Mouse (Mus musculus) lung, adult 2 months (tissue): Measurements from ENCODE around the gene Podnl1. TPM values are rescaled to one million over a fixed set of nuclear protein-coding genes. Genes with fewer than 3 reads are reported as not detected.

Source experiments
- DNase-seq: peaks from one replicate; pipeline ENCODE4 v3.0.0; 2022
- H3K4me1 ChIP-seq: fragments of 200-500 bp; 2 replicates; pipeline ENCODE4 v1.6.1; 2011; ENCODE audit warnings: low read length; ENCODE audit not compliant: control insufficient read depth, insufficient read depth
- H3K4me3 ChIP-seq: fragments of 200-500 bp; replicated peaks from 2 replicates; pipeline ENCODE3; 2011; ENCODE audit warnings: low read depth, mild to moderate bottlenecking, control low read depth, low read length; ENCODE audit errors: extremely low read depth
- CTCF ChIP-seq: fragments of 200-500 bp; IDR thresholded peaks from 2 replicates; pipeline ENCODE4 v1.5.1; 2011; ENCODE audit warnings: mild to moderate bottlenecking, low read length, control low read depth; ENCODE audit not compliant: insufficient read depth
- POLR2A ChIP-seq: fragments of 200-500 bp; IDR thresholded peaks from 2 replicates; pipeline ENCODE4 v1.6.1; 2011; ENCODE audit warnings: low read depth, mild to moderate bottlenecking, control low read depth, low read length, borderline replicate concordance; ENCODE audit errors: extremely low read depth
- WGBS: fragments of 180-500 bp; shearing (Covaris S2); methylation state at CpG from one replicate; pipeline ENCODE4 v1.1.7; 2018; 5-methylcytosine and 5-hydroxymethylcytosine counted together
- polyA plus RNA-seq: library from polyadenylated mRNA; depleted of rRNA; stranded (reverse); fragments of >200 nt; gene quantifications from 2 replicates; pipeline ENCODE4 v1.2.3, GENCODE M21; 2012; rRNA removed

The Podnl1 gene
- 1.8 and 2.4 TPM in 2 replicates for polyA plus RNA-seq

DNA sequence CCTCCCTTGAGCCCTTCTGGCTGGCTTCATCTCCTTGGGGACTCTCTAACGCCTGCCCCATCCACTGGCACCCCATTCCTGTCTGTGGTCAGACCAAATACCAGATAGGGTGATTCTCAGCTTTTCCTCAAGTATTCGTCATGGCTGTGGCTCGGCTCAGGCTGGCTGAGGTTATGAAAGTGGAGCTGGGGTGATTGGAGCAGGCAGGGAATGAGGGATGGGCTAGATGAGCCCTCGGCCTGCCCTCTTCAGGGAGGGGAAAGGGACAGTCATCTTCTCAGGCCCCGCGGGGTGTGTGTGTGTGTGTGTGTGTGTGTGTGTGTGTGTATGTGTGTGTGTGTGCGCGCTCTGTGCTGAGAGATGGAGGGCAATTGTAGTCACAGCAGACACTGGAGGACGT lies at the start of gene Podnl1:
Gene Podnl1 (plus strand): TSS at position 334 of the 400 bp plus-strand sequence.
- no peaks in the 10 kb centered on the region for H3K4me1 ChIP-seq
- DNase-seq = no peak
- TF ChIP-seq CTCF (no peak), POLR2A (no peak)
- no peak within 1 kb of the TSS for H3K4me3 ChIP-seq
- WGBS = 54% methylated on average over 9 of the region's 9 CpGs

GRCm38 (mm10) chr8:84076412-84076811 lies 49.4 kb upstream of the Podnl1 start:
- 86% methylated on average over 1 of the region's 1 CpGs for WGBS
- TF ChIP-seq POLR2A (no peak), CTCF (no peak)
- peaks cover 12% of the 10 kb centered on the region for H3K4me1 ChIP-seq
- no peak overlapping the region for H3K4me3 ChIP-seq
- DNase-seq = no peak

DNA sequence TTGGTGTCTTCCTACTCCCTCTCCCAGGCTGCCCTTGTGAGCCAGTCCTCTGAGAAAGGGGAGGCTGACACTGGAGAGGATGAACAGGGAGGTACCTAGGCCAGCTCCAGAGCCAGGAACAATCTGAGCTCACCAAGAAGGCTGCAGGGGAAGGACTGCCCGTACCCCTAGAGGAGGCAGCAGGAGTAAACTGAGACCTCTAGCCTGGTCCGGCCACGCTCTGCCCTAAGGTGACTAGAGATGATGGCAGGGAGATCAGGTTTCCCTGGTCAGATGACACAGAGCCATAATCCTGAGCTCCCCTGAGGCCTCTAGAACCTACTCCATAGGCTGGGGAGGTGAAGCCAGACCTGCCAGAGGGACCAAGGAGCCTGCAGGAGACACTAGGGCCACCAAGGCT lies 48.9 kb upstream of the Podnl1 start:
- Histone ChIP-seq H3K4me3 (no peak overlapping the region), H3K4me1 (peaks cover 12% of the 10 kb centered on the region)
- WGBS = 95% methylated on average over 3 of the region's 3 CpGs
- no peak for DNase-seq
- TF ChIP-seq CTCF (no peak), POLR2A (no peak)

GRCm38 (mm10) chr8:84079206-84079605 lies 46.6 kb upstream of the Podnl1 start:
- Histone ChIP-seq H3K4me1 (peaks cover 3% of the 10 kb centered on the region; the same call in 1 of the 2 replicates), H3K4me3 (no peak overlapping the region)
- WGBS = 64% methylated on average over 5 of the region's 5 CpGs
- peak; percentile 38 for DNase-seq
- TF ChIP-seq POLR2A = no peak
- TF ChIP-seq CTCF = no peak

- no peak for TF ChIP-seq POLR2A
- TF ChIP-seq CTCF = no peak
- H3K4me1 ChIP-seq = peaks cover 3% of the 10 kb centered on the region; the same call in 1 of the 2 replicates
- DNase-seq = peak; percentile 18
- no peak overlapping the region for H3K4me3 ChIP-seq
- 45% methylated on average over 8 of the region's 8 CpGs for WGBS
Measured at GRCm38 (mm10) chr8:84083829-84084241, 42.0 kb upstream of the Podnl1 start.

GRCm38 (mm10) chr8:84084341-84085115 lies 41.3 kb upstream of the Podnl1 start:
- DNase-seq = no peak

DNA sequence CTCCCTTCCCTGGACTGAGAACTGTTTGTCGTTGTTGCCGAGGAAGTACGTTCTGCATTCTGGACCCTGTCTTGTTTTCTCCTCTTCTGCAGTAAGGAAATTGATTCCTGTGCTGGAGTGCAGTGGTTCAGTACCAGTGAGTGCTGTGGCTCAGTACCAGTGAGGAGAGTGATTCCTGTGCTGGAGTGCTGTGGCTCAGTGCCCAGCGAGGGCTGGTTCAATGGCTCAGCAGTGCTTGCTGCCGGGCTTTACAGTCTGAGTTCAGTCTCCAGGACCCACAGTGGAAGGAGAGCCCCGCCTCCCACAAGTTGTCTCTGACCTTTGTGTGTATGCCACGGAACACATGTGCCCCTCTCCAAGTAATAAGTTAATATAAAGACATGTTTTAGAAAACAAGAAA lies 38.6 kb upstream of the Podnl1 start:
- TF ChIP-seq CTCF (no peak), POLR2A (no peak)
- H3K4me3 ChIP-seq = no peak overlapping the region
- 89% methylated on average over 7 of the region's 7 CpGs for WGBS
- no peak for DNase-seq
- H3K4me1 ChIP-seq = no peaks in the 10 kb centered on the region

More at GRCm38 (mm10) chr8:84084341-84085115, 41.3 kb upstream of the Podnl1 start:
- Histone ChIP-seq H3K4me1 (peaks cover 1% of the 10 kb centered on the region; the same call in 1 of the 2 replicates), H3K4me3 (no peak overlapping the region)
- TF ChIP-seq POLR2A = no peak
- TF ChIP-seq CTCF = no peak
- 77% methylated on average over 42 of the region's 42 CpGs for WGBS

DNA sequence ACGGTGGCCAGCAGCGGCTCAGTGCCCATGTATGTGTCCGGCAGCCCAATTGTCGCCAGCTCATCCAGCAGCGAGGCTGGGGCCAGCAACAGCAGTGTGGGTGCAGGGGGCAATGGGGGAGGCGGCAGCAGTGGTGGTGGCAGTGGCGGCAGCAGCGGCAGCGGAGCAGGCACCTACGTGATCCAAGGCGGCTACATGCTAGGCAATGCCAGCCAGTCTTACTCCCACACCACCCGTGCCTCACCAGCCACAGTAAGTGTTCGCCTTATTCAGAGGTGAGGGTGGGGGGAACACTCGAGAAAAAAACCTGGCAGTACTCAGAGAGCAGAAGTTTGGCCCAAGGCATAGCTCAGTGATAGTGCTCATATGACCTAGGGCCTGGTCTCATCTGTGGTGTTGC lies 38.0 kb upstream of the Podnl1 start:
- 94% methylated on average over 14 of the region's 14 CpGs for WGBS
- no peak for DNase-seq
- no peaks in the 10 kb centered on the region for H3K4me1 ChIP-seq
- TF ChIP-seq POLR2A (no peak), CTCF (no peak)
- H3K4me3 ChIP-seq = no peak overlapping the region

GRCm38 (mm10) chr8:84089277-84089676 lies 36.5 kb upstream of the Podnl1 start:
- H3K4me3 ChIP-seq = no peak overlapping the region
- TF ChIP-seq CTCF (no peak), POLR2A (no peak)
- no peaks in the 10 kb centered on the region for H3K4me1 ChIP-seq
- 67% methylated on average over 9 of the region's 9 CpGs for WGBS
- DNase-seq = no peak

- 86% methylated on average over 8 of the region's 8 CpGs for WGBS
- Histone ChIP-seq H3K4me3 (no peak overlapping the region), H3K4me1 (no peaks in the 10 kb centered on the region)
- DNase-seq = no peak
- TF ChIP-seq POLR2A (no peak), CTCF (no peak)
Measured at GRCm38 (mm10) chr8:84090585-84090984, 35.2 kb upstream of the Podnl1 start.
